Mouse (Mus musculus): Measurements from ENCODE around the gene Gins2.
A peak's percentile ranks its signal among the peaks of the same experiment; 100 is the strongest.

Gins2 gene

GRCm38 (mm10) chr8:120568164-120568798 is 20.8 kb downstream of the Gins2 start:
- H3K4me1 ChIP-seq (replicated peaks; ENCODE audit: low read depth, low read length), result peaks cover 100% of the 10 kb centered on the region
- no peaks in the 10 kb centered on the region for H3K9me3 ChIP-seq (ENCODE audit: low read length)
- peaks cover 100% of the 10 kb centered on the region for H3K36me3 ChIP-seq (ENCODE audit: insufficient read depth, low read length)
- TF ChIP-seq POU5F1 (IDR thresholded peaks at IDR 0.05; ENCODE audit: borderline replicate concordance, low read length) (no peak), CTCF (conservative IDR thresholded peaks at IDR 0.05; ENCODE audit: low read length) (no peak), NANOG (IDR thresholded peaks at IDR 0.05; ENCODE audit: borderline replicate concordance, low read length) (no peak)
- no peaks in the 10 kb centered on the region for H3K27me3 ChIP-seq (ENCODE audit: insufficient read depth, low read length)
- H3K4me3 ChIP-seq (replicated peaks; ENCODE audit: low read length), result peak overlapping the region; percentile 50

- no peak for TF ChIP-seq CTCF (conservative IDR thresholded peaks at IDR 0.05; ENCODE audit: low read length)
- TF ChIP-seq NANOG (IDR thresholded peaks at IDR 0.05; ENCODE audit: borderline replicate concordance, low read length), result no peak
- no peak for TF ChIP-seq POU5F1 (IDR thresholded peaks at IDR 0.05; ENCODE audit: borderline replicate concordance, low read length)
- no peaks in the 10 kb centered on the region for H3K27me3 ChIP-seq (ENCODE audit: insufficient read depth, low read length)
- no peaks in the 10 kb centered on the region for H3K9me3 ChIP-seq (ENCODE audit: low read length)
- H3K4me3 ChIP-seq (replicated peaks; ENCODE audit: low read length), result peak overlapping the region; percentile 50
- peaks cover 100% of the 10 kb centered on the region for H3K36me3 ChIP-seq (ENCODE audit: insufficient read depth, low read length)
- peaks cover 100% of the 10 kb centered on the region for H3K4me1 ChIP-seq (replicated peaks; ENCODE audit: low read depth, low read length)
Observed at GRCm38 (mm10) chr8:120567731-120568130, 21.4 kb downstream of the Gins2 start.

GRCm38 (mm10) chr8:120566681-120567080 is 22.4 kb downstream of the Gins2 start:
- Histone ChIP-seq H3K9me3 (ENCODE audit: low read length) (no peaks in the 10 kb centered on the region), H3K27me3 (ENCODE audit: insufficient read depth, low read length) (no peaks in the 10 kb centered on the region), H3K4me1 (replicated peaks; ENCODE audit: low read depth, low read length) (peaks cover 100% of the 10 kb centered on the region), H3K4me3 (replicated peaks; ENCODE audit: low read length) (peak overlapping the region; percentile 50; the same call in 1 of the 2 replicates), H3K36me3 (ENCODE audit: insufficient read depth, low read length) (peaks cover 100% of the 10 kb centered on the region)
- TF ChIP-seq NANOG (IDR thresholded peaks at IDR 0.05; ENCODE audit: borderline replicate concordance, low read length) (no peak), POU5F1 (IDR thresholded peaks at IDR 0.05; ENCODE audit: borderline replicate concordance, low read length) (no peak), CTCF (conservative IDR thresholded peaks at IDR 0.05; ENCODE audit: low read length) (no peak)

GRCm38 (mm10) chr8:120565151-120565711 is 23.9 kb downstream of the Gins2 start:
- Histone ChIP-seq H3K4me1 (replicated peaks; ENCODE audit: low read depth, low read length) (peaks cover 100% of the 10 kb centered on the region), H3K36me3 (ENCODE audit: insufficient read depth, low read length) (peaks cover 100% of the 10 kb centered on the region), H3K9me3 (ENCODE audit: low read length) (no peaks in the 10 kb centered on the region), H3K27me3 (ENCODE audit: insufficient read depth, low read length) (no peaks in the 10 kb centered on the region), H3K4me3 (replicated peaks; ENCODE audit: low read length) (no peak overlapping the region)
- no peak for TF ChIP-seq NANOG (IDR thresholded peaks at IDR 0.05; ENCODE audit: borderline replicate concordance, low read length)
- TF ChIP-seq CTCF (conservative IDR thresholded peaks at IDR 0.05; ENCODE audit: low read length), result no peak
- no peak for TF ChIP-seq POU5F1 (IDR thresholded peaks at IDR 0.05; ENCODE audit: borderline replicate concordance, low read length)

- Histone ChIP-seq H3K36me3 (ENCODE audit: insufficient read depth, low read length) (peaks cover 100% of the 10 kb centered on the region), H3K4me3 (replicated peaks; ENCODE audit: low read length) (peak overlapping the region; percentile 27; the same call in 1 of the 2 replicates), H3K27me3 (ENCODE audit: insufficient read depth, low read length) (no peaks in the 10 kb centered on the region), H3K9me3 (ENCODE audit: low read length) (no peaks in the 10 kb centered on the region), H3K4me1 (replicated peaks; ENCODE audit: low read depth, low read length) (peaks cover 100% of the 10 kb centered on the region)
- TF ChIP-seq NANOG (IDR thresholded peaks at IDR 0.05; ENCODE audit: borderline replicate concordance, low read length) (no peak), CTCF (conservative IDR thresholded peaks at IDR 0.05; ENCODE audit: low read length) (no peak), POU5F1 (IDR thresholded peaks at IDR 0.05; ENCODE audit: borderline replicate concordance, low read length) (no peak)
Observed at GRCm38 (mm10) chr8:120563851-120564837, 25.0 kb downstream of the Gins2 start.

- no peaks in the 10 kb centered on the region for H3K9me3 ChIP-seq (ENCODE audit: low read length)
- no peaks in the 10 kb centered on the region for H3K27me3 ChIP-seq (ENCODE audit: insufficient read depth, low read length)
- H3K4me3 ChIP-seq (replicated peaks; ENCODE audit: low read length), result 0 out of 2 replicates have a peak overlapping the region, but pooled peaks have one; percentile 5
- H3K36me3 ChIP-seq (ENCODE audit: insufficient read depth, low read length), result peaks cover 100% of the 10 kb centered on the region
- TF ChIP-seq CTCF (conservative IDR thresholded peaks at IDR 0.05; ENCODE audit: low read length), result no peak
- no peak for TF ChIP-seq NANOG (IDR thresholded peaks at IDR 0.05; ENCODE audit: borderline replicate concordance, low read length)
- TF ChIP-seq POU5F1 (IDR thresholded peaks at IDR 0.05; ENCODE audit: borderline replicate concordance, low read length), result no peak
- peaks cover 100% of the 10 kb centered on the region for H3K4me1 ChIP-seq (replicated peaks; ENCODE audit: low read depth, low read length)
Observed at GRCm38 (mm10) chr8:120563348-120563724, 25.8 kb downstream of the Gins2 start.

- TF ChIP-seq CTCF (conservative IDR thresholded peaks at IDR 0.05; ENCODE audit: low read length) (no peak), NANOG (IDR thresholded peaks at IDR 0.05; ENCODE audit: borderline replicate concordance, low read length) (no peak), POU5F1 (IDR thresholded peaks at IDR 0.05; ENCODE audit: borderline replicate concordance, low read length) (no peak)
- Histone ChIP-seq H3K9me3 (ENCODE audit: low read length) (no peaks in the 10 kb centered on the region), H3K36me3 (ENCODE audit: insufficient read depth, low read length) (peaks cover 100% of the 10 kb centered on the region), H3K4me1 (replicated peaks; ENCODE audit: low read depth, low read length) (peaks cover 100% of the 10 kb centered on the region), H3K4me3 (replicated peaks; ENCODE audit: low read length) (0 out of 2 replicates have a peak overlapping the region, but pooled peaks have one; percentile 5), H3K27me3 (ENCODE audit: insufficient read depth, low read length) (no peaks in the 10 kb centered on the region)
Observed at GRCm38 (mm10) chr8:120562680-120563347, 26.3 kb downstream of the Gins2 start.

Measured in E14TG2a.4 (cell line).